Mouse (Mus musculus) brain, adult 10 weeks (tissue): ENCODE data around the gene Gm20917. TPM values are rescaled to one million over a fixed set of nuclear protein-coding genes. Genes with fewer than 3 reads are reported as not detected.

ENCODE experiments used
- polyA plus RNA-seq: library from polyadenylated mRNA; stranded (reverse); fragments of 350-450 nt; fragmentation: Illumina TruSeq; extraction: RNeasy Lipid Tissue Mini Kit (QIAGEN cat#74804); gene quantifications from one replicate; pipeline ENCODE4 v1.2.3, GENCODE M21; 2015; ENCODE audit warnings: low read depth, low replicate concordance

The Gm20917 gene
- polyA plus RNA-seq: not detected

GRCm38 (mm10) chrY:79151022-79151421, at the start of gene Gm20917:
Gene Gm20917 (minus strand): TSS chrY:79151122.

Other genes starting within 250 kb of the Gm20917 start
- gene Gm20916, start 168.4 kb upstream of the Gm20917 start, polyA plus RNA-seq: not detected